Mouse (Mus musculus): ENCODE measurements around the gene Cux1. TPM values are rescaled to one million over a fixed set of nuclear protein-coding genes. Genes with fewer than 3 reads are reported as not detected.
A peak's percentile ranks its signal among the peaks of the same experiment; 100 is the strongest.

Cux1 gene
- polyA plus RNA-seq, 1 experiment from 2014 or later, result 107 TPM

DNA sequence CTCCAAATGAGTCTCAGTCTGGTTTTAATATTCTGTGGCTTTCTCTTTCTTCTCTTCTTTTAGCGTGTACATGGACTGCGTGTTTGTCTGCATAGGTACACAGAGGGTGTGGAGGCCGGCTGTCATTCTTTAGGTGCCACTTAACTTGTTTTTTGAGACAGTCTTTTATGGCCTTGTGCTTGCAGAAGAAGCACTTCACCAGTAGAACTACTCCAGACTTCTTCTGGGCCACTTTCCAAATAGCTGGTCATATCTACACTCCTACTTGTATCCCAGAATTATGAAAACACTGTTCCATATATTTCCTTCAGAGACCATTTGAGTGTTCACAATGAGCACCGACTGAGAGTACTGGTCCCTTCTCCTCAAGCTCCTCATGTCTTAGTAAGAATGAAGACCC is 149.4 kb downstream of the Cux1 start:
- 95% methylated on average over 4 of the region's 4 CpGs for WGBS
- no peaks in the 10 kb centered on the region for H3K27me3 ChIP-seq (ENCODE audit: poor library complexity, severe bottlenecking)
- peaks cover 17% of the 10 kb centered on the region for H3K4me1 ChIP-seq

GRCm38 (mm10) chr5:136414479-136414878 is 152.8 kb downstream of the Cux1 start:
- Histone ChIP-seq H3K36me3 (replicated peaks) (0 out of 2 replicates have a peak, but pooled peaks cover 6% of the 10 kb centered on the region), H3K27me3 (ENCODE audit: poor library complexity, severe bottlenecking) (no peaks in the 10 kb centered on the region), H3K27ac (no peak overlapping the region), H3K4me1 (peaks cover 17% of the 10 kb centered on the region), H3K9me3 (no peaks in the 10 kb centered on the region), H3K4me3 (no peak overlapping the region)
- DNase-seq (ENCODE audit: extremely low spot score, low spot score), result no peak
- 84% methylated on average over 2 of the region's 2 CpGs for WGBS

More for the DNA sequence above, 149.4 kb downstream of the Cux1 start:
- H3K9me3 ChIP-seq, result no peaks in the 10 kb centered on the region
- H3K4me3 ChIP-seq, result no peak overlapping the region
- no peak overlapping the region for H3K27ac ChIP-seq
- no peaks in the 10 kb centered on the region for H3K36me3 ChIP-seq (replicated peaks)
- no peak for DNase-seq (ENCODE audit: extremely low spot score, low spot score)

DNA sequence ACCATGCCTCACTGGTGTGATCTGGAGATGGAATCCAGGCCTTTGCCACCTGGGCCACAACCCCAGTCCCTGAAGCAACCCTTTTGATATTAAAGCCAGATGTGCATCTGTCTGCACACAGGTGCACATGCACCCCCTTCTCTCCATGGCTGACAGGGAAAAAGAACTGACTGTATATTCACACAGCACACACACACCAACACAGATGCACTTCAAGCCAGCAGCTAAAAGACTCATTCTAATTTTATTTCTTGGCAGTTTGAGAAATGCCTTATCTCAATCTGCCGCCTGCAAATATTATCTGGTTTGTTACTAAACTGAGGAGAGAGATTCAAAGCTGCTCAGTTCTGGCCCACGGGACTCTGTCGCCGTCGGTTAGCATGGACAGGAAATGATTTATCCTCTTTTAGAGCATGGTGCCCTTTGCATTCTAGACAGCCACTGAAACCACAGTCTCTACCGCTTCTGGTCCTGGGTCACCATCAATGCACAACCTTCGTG is 156.6 kb downstream of the Cux1 start:
- Histone ChIP-seq H3K27ac (no peak overlapping the region), H3K27me3 (ENCODE audit: poor library complexity, severe bottlenecking) (no peaks in the 10 kb centered on the region), H3K9me3 (no peaks in the 10 kb centered on the region), H3K36me3 (replicated peaks) (peaks cover 37% of the 10 kb centered on the region), H3K4me1 (peaks cover 9% of the 10 kb centered on the region), H3K4me3 (no peak overlapping the region)
- 70% methylated on average over 7 of the region's 7 CpGs for WGBS
- DNase-seq (ENCODE audit: extremely low spot score, low spot score), result no peak

DNA sequence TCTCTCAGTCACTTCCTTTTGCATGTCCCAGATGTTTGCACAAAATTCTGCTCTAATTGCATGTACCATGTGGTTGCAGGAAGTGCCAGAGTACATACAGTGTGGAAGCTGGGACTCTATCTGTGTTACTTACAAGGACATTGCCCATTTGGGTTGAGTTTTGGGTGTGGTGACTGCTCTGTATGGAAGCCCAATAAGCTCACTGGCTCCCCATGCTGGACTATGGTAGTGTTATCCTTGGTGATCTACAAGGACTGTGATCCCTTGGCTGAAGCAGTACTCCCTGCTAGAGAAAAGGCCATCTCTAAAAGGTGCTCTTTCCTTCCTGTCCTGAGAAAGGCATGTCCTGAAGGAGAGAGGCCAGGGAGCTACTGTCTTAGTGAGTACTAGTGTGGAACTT is 160.9 kb downstream of the Cux1 start:
- DNase-seq (ENCODE audit: extremely low spot score, low spot score), result no peak
- no peak overlapping the region for H3K4me3 ChIP-seq
- no peak overlapping the region for H3K27ac ChIP-seq
- no peaks in the 10 kb centered on the region for H3K27me3 ChIP-seq (ENCODE audit: poor library complexity, severe bottlenecking)
- no peaks in the 10 kb centered on the region for H3K9me3 ChIP-seq
- H3K4me1 ChIP-seq, result peaks cover 15% of the 10 kb centered on the region
- H3K36me3 ChIP-seq (replicated peaks), result peaks cover 59% of the 10 kb centered on the region

DNA sequence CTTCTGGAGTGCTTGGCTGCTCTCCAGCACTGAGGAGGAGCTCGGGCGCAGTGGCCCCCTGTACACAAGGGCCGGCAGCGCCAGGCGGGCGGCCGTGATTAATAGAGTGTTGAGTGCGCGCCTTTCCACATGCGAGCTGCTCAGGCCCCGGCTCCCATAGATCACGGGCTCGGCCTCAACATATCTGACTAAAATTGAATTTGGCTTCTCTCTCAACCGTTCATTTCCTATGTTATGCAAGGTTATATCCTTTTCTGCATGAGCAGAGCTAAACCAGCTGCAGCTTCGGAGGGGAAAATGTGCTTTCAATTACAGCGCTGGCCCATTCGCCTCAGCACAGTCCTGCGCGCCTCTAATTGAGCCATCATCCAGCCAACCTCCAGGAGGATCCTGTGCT is 163.7 kb downstream of the Cux1 start:
- Histone ChIP-seq H3K36me3 (replicated peaks) (peaks cover 58% of the 10 kb centered on the region), H3K27me3 (ENCODE audit: poor library complexity, severe bottlenecking) (no peaks in the 10 kb centered on the region), H3K4me3 (no peak overlapping the region), H3K9me3 (no peaks in the 10 kb centered on the region), H3K27ac (no peak overlapping the region), H3K4me1 (peaks cover 15% of the 10 kb centered on the region)
- 76% methylated on average over 19 of the region's 19 CpGs for WGBS
- DNase-seq (ENCODE audit: extremely low spot score, low spot score), result peak; percentile 29

GRCm38 (mm10) chr5:136402622-136403564 is 164.4 kb downstream of the Cux1 start:
- H3K4me1 ChIP-seq, result peaks cover 15% of the 10 kb centered on the region
- WGBS, result 91% methylated on average over 15 of the region's 15 CpGs
- DNase-seq (ENCODE audit: extremely low spot score, low spot score), result no peak
- H3K27me3 ChIP-seq (ENCODE audit: poor library complexity, severe bottlenecking), result no peaks in the 10 kb centered on the region
- H3K4me3 ChIP-seq, result no peak overlapping the region
- H3K27ac ChIP-seq, result no peak overlapping the region
- H3K9me3 ChIP-seq, result no peaks in the 10 kb centered on the region
- peaks cover 51% of the 10 kb centered on the region for H3K36me3 ChIP-seq (replicated peaks)

GRCm38 (mm10) chr5:136398706-136399105 is 168.6 kb downstream of the Cux1 start:
- peaks cover 12% of the 10 kb centered on the region for H3K4me1 ChIP-seq
- H3K27me3 ChIP-seq (ENCODE audit: poor library complexity, severe bottlenecking), result no peaks in the 10 kb centered on the region
- no peak overlapping the region for H3K4me3 ChIP-seq
- no peaks in the 10 kb centered on the region for H3K9me3 ChIP-seq
- 93% methylated on average over 3 of the region's 3 CpGs for WGBS
- peaks cover 14% of the 10 kb centered on the region for H3K36me3 ChIP-seq (replicated peaks)
- no peak overlapping the region for H3K27ac ChIP-seq
- no peak for DNase-seq (ENCODE audit: extremely low spot score, low spot score)

DNA sequence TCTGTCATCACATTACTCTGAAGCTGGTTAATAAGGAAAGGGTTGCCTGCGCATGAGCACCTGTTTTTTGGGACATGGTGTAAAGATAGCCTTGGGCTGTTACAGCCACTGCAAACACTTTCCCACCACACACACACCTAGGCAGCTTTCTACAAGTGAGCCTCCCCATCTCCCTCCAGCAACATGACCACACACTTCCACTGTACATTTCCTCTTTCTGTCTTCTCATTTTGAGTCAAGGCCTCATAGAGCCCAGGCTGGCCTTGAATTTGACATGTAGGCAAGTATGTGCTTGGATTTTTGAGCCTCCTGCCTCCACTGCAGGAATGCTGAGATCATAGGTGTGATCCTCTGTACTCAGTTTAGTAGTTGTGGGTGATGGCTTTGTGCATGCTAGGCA is 170.6 kb downstream of the Cux1 start:
- no peak for DNase-seq (ENCODE audit: extremely low spot score, low spot score)
- no peaks in the 10 kb centered on the region for H3K9me3 ChIP-seq
- peaks cover 12% of the 10 kb centered on the region for H3K36me3 ChIP-seq (replicated peaks)
- WGBS, result 86% methylated on average over 1 of the region's 1 CpGs
- H3K27me3 ChIP-seq (ENCODE audit: poor library complexity, severe bottlenecking), result no peaks in the 10 kb centered on the region
- no peak overlapping the region for H3K27ac ChIP-seq
- no peaks in the 10 kb centered on the region for H3K4me1 ChIP-seq
- no peak overlapping the region for H3K4me3 ChIP-seq

DNA sequence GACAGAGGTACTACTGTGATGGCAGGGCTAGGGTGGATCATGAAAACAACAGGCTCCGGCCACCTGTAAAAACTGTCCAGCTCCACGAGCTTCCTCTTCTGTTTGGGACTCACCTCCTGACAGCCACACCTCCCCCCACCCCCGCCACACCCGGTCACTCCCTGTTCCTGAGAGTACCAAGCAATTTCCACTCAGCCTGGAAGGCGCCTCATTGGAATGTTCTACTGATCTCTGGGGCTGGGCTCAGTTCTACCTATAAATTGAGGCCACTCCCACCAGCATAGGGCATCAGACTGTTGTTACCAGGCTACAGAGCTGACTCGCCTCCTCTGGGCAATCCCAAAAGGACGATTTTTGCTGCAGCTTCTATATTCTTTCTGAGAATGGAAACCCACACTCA is 171.0 kb downstream of the Cux1 start:
- no peak overlapping the region for H3K27ac ChIP-seq
- H3K4me1 ChIP-seq, result no peaks in the 10 kb centered on the region
- H3K4me3 ChIP-seq, result no peak overlapping the region
- no peak for DNase-seq (ENCODE audit: extremely low spot score, low spot score)
- H3K9me3 ChIP-seq, result no peaks in the 10 kb centered on the region
- WGBS, result 85% methylated on average over 7 of the region's 7 CpGs
- H3K27me3 ChIP-seq (ENCODE audit: poor library complexity, severe bottlenecking), result no peaks in the 10 kb centered on the region
- peaks cover 14% of the 10 kb centered on the region for H3K36me3 ChIP-seq (replicated peaks)

GRCm38 (mm10) chr5:136395600-136396195 is 171.6 kb downstream of the Cux1 start:
- Histone ChIP-seq H3K4me3 (no peak overlapping the region), H3K27ac (no peak overlapping the region), H3K4me1 (no peaks in the 10 kb centered on the region), H3K36me3 (replicated peaks) (peaks cover 18% of the 10 kb centered on the region), H3K9me3 (no peaks in the 10 kb centered on the region), H3K27me3 (ENCODE audit: poor library complexity, severe bottlenecking) (no peaks in the 10 kb centered on the region)
- DNase-seq (ENCODE audit: extremely low spot score, low spot score), result no peak
- WGBS, result 80% methylated on average over 3 of the region's 3 CpGs

DNA sequence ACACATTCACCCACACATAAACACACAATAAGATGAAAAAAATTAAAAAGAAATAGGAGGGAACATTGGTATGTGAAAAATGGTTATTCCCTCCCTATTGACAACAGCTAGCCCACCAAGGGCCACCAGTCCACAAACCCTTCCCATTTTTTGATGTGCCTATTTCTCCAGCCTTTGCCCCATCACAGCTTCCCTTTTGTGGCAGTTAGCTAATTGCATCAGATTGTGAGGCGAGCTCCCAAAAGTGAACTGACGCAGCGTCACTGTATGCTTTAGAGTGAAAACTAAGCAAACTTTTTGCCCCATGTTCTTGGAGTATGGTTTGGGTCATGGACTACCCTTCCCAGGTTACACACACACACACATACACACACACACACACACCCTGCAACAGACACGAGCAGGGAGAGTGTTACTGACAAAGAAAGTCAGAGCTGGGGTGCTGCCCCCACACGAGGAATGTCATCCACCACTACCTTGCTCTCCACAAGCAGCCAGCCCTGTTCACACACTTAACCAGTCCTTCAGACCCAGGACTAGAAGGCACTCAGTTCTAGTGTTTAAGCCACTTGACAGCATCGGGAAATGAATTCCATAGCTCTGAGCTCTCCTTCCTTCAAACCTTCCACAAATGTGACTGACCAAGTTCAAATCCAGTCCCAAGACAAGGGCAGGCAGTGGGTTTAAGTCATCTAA is 172.6 kb downstream of the Cux1 start:
- Histone ChIP-seq H3K36me3 (replicated peaks) (peaks cover 26% of the 10 kb centered on the region), H3K27ac (no peak overlapping the region)
- WGBS, result 92% methylated on average over 6 of the region's 6 CpGs

GRCm38 (mm10) chr5:136393621-136394020 is 173.7 kb downstream of the Cux1 start:
- Histone ChIP-seq H3K4me1 (no peaks in the 10 kb centered on the region), H3K9me3 (no peaks in the 10 kb centered on the region), H3K27me3 (ENCODE audit: poor library complexity, severe bottlenecking) (no peaks in the 10 kb centered on the region), H3K36me3 (replicated peaks) (peaks cover 32% of the 10 kb centered on the region), H3K27ac (no peak overlapping the region), H3K4me3 (no peak overlapping the region)
- 90% methylated on average over 2 of the region's 2 CpGs for WGBS
- no peak for DNase-seq (ENCODE audit: extremely low spot score, low spot score)

More for the DNA sequence above, 172.6 kb downstream of the Cux1 start:
- Histone ChIP-seq H3K4me3 (no peak overlapping the region), H3K9me3 (no peaks in the 10 kb centered on the region), H3K27me3 (ENCODE audit: poor library complexity, severe bottlenecking) (no peaks in the 10 kb centered on the region), H3K4me1 (no peaks in the 10 kb centered on the region)
- DNase-seq (ENCODE audit: extremely low spot score, low spot score), result no peak

All from forebrain, embryonic 10.5 days (tissue).